Mouse (Mus musculus) right cerebral cortex, adult 18-20 months (tissue): ENCODE measurements around the gene Eva1c.

ENCODE experiments used
- DNase-seq: peaks from one replicate; pipeline ENCODE4 v3.0.0; 2022; ENCODE audit warnings: mixed read lengths

Eva1c gene

GRCm38 (mm10) chr16:90869361-90869760, 42.8 kb downstream of the Eva1c start:
- DNase-seq, result no peak

GRCm38 (mm10) chr16:90872936-90873335, 46.4 kb downstream of the Eva1c start:
- DNase-seq, result no peak

- DNase-seq, result no peak
Observed at GRCm38 (mm10) chr16:90874536-90874935, 48.0 kb downstream of the Eva1c start.

GRCm38 (mm10) chr16:90878135-90878860, 51.8 kb downstream of the Eva1c start:
- DNase-seq, result no peak

- no peak for DNase-seq
Observed at GRCm38 (mm10) chr16:90882501-90882977, 56.0 kb downstream of the Eva1c start.

GRCm38 (mm10) chr16:90885351-90885750, 58.8 kb downstream of the Eva1c start:
- DNase-seq, result no peak

- DNase-seq, result peak; percentile 8
Observed at GRCm38 (mm10) chr16:90885781-90886565, 59.5 kb downstream of the Eva1c start.

- DNase-seq, result peak; percentile 39
Observed at GRCm38 (mm10) chr16:90890683-90891082, 64.2 kb downstream of the Eva1c start.

- no peak for DNase-seq
Observed at GRCm38 (mm10) chr16:90891601-90892000, 65.1 kb downstream of the Eva1c start.

- no peak for DNase-seq
Observed at GRCm38 (mm10) chr16:90892081-90892480, 65.6 kb downstream of the Eva1c start.

GRCm38 (mm10) chr16:90893019-90893418, 66.5 kb downstream of the Eva1c start:
- DNase-seq, result no peak

- no peak for DNase-seq
Observed at GRCm38 (mm10) chr16:90893792-90894191, 67.3 kb downstream of the Eva1c start.

- DNase-seq, result no peak
Observed at GRCm38 (mm10) chr16:90897651-90898050, 71.1 kb downstream of the Eva1c start.

- no peak for DNase-seq
Observed at GRCm38 (mm10) chr16:90899498-90899897, 73.0 kb downstream of the Eva1c start.

GRCm38 (mm10) chr16:90901364-90901763, 74.8 kb downstream of the Eva1c start:
- no peak for DNase-seq

- no peak for DNase-seq
Observed at GRCm38 (mm10) chr16:90903300-90903699, 76.8 kb downstream of the Eva1c start.

GRCm38 (mm10) chr16:90907250-90907649, 80.7 kb downstream of the Eva1c start:
- DNase-seq, result no peak

- no peak for DNase-seq
Observed at GRCm38 (mm10) chr16:90910855-90911533, 84.5 kb downstream of the Eva1c start.

GRCm38 (mm10) chr16:90911766-90912165, 85.2 kb downstream of the Eva1c start:
- DNase-seq, result no peak

GRCm38 (mm10) chr16:90916040-90916481, 89.5 kb downstream of the Eva1c start:
- DNase-seq, result no peak

GRCm38 (mm10) chr16:90917156-90917555, 90.6 kb downstream of the Eva1c start:
- no peak for DNase-seq

GRCm38 (mm10) chr16:90921471-90922159, 95.1 kb downstream of the Eva1c start:
- DNase-seq, result no peak
